Mouse (Mus musculus) liver, embryonic 14.5 days (tissue): ENCODE data around the gene Arl3.

Experiments
- CTCF ChIP-seq: IDR thresholded peaks from 2 replicates; pipeline ENCODE4 v1.5.1; 2016; ENCODE audit warnings: antibody characterized with exemption, low read depth, control low read depth
- EP300 ChIP-seq: IDR thresholded peaks from 2 replicates; pipeline ENCODE4 v1.6.1; 2016; ENCODE audit warnings: antibody characterized with exemption, low read depth

DNA sequence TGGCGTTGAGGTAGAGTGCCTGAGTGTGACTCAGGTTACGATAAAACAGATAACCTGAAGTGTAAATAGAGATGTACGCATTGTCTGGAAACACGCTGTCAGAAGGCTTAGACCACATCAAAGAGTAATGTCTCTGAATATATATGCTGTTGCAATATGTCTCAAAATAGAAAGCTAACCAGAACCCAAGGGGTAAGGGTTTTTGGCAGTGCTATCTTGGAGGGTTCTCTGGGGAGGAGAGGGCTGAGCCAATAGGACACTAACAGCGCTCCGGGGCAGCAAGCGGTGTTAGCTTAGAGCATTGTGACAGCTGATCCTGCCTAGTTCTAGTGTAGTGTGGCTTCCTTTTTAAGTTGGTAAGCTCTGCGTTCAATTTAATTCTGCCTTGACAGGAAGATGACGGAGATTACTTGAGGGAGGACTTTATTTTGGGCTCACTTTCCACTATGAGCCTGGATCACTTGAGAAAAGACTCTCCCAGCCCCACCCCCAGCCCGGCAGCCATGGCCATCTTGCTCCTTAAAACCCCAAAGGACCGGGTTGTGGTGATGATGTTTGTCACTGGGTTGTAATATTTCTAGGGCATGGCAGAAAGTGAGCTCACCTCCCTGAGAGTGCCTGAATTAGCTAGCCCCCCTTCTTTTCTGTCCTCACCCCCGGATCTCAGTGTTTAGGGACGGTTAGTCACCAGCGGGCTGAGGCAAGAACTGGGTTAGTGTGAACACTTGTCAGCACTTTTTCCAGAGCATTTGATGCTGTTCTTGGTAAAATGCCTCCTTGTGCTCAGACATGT is 47.2 kb upstream of the Arl3 start:
- no peak for TF ChIP-seq CTCF
- no peak for TF ChIP-seq EP300
